Mouse (Mus musculus) cerebellum, adult 2 months (tissue): ENCODE measurements around the gene Agk.

Source experiments
- CTCF ChIP-seq: fragments of 200-500 bp; IDR thresholded peaks from 2 replicates; pipeline ENCODE4 v1.5.1; 2011; ENCODE audit warnings: low read depth, mild to moderate bottlenecking, control low read depth, low read length, moderate library complexity, borderline replicate concordance; ENCODE audit not compliant: insufficient read depth
- POLR2A ChIP-seq: fragments of 200-500 bp; IDR thresholded peaks from 2 replicates; pipeline ENCODE4 v1.6.1; 2011; ENCODE audit warnings: low read length, control low read depth, borderline replicate concordance; ENCODE audit not compliant: insufficient read depth

- TF ChIP-seq CTCF (no peak), POLR2A (no peak)
These were observed 109.7 kb downstream of the Agk start for GRCm38 (mm10) chr6:40434697-40435096.
